Mouse (Mus musculus) fibroblast of lung, adult 2 months (primary cell): ENCODE data around the gene Glra2.
"Not testable (repeated sequence)": the region's sequence is repeated elsewhere in the genome, so short reads cannot be mapped to it uniquely, and the experiment has no call there.

Source experiments
- DNase-seq: peaks from one replicate; pipeline ENCODE4 v3.0.0-alpha.2; 2011; ENCODE audit warnings: low read depth

Glra2 gene

DNA sequence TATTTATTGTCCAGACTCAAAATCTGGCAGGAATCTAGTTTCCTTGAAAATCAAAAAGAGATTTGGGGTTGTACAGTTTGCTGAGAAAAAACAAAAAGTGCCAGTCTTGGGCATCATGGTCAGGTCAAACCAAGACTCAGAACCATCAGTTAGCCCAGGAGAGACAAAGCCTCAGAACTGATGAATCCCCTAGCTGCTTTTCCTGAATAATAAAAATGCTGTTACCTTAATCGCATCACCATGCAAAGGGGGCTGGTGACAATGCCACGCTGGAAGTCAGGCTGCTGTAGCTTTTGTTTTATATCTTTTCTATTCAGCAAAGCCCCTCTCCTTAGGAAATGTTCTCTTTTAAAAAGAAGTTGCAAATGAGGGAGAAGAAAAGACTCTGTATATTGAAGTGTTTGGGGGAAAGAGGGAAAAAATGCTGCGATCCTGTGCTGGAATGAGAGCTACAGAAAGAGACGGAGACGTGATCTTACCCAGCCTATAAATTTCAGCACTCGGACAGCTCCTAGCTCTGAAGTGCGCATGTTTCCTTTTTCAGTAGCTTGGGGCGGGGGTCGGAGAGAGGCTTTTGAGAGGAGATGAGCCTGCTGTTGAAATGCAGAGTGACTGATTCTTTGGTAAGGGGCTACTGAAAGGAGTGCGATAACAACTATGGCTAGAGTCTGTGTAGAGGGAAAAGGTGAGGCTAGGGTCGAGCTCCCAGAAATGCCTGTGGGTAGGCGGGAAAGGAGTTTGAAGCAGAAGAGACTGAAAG lies at the start of gene Glra2:
Gene Glra2 (minus strand): TSS at position 455 of the 760 bp plus-strand sequence.
- no peak for DNase-seq

DNA sequence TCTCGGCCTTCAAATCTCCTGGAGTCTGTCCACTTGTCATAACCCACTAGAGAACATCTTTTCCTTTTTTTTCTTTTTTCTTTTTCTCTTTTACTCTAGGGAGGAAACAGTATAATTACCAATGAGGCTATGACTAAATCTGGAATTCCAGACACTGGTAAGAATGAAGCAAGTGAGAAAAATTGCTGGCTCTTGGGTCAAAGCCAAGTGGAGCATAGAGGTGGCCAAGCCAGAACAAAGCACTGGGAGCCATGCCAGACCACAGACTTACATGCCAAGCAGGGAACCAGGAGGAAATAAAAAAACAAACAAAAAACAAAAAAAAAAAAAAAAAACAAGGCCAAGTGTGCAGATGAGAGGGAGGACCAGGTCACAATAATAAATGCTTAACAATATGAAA lies 35.6 kb upstream of the Glra2 start:
- no peak for DNase-seq

DNA sequence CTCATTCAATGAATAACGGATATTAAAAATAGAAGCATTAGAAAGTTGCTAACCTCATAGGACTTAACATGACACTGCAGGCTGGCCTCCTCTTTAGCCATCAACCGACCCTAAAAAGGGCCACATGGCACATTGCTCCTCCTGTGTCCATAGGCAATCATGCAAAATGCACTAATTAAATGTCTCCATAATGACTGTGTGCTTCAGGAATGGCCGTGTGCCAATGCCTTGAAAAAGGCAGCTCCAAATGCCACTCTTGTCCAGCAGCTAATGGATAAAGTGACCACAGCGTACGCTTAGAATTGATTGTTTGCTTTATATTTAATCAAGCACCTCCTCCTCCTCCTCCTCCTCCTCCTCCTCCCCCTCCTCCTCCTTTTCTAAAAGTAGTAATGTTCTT lies 17.4 kb upstream of the Glra2 start:
- no peak for DNase-seq

DNA sequence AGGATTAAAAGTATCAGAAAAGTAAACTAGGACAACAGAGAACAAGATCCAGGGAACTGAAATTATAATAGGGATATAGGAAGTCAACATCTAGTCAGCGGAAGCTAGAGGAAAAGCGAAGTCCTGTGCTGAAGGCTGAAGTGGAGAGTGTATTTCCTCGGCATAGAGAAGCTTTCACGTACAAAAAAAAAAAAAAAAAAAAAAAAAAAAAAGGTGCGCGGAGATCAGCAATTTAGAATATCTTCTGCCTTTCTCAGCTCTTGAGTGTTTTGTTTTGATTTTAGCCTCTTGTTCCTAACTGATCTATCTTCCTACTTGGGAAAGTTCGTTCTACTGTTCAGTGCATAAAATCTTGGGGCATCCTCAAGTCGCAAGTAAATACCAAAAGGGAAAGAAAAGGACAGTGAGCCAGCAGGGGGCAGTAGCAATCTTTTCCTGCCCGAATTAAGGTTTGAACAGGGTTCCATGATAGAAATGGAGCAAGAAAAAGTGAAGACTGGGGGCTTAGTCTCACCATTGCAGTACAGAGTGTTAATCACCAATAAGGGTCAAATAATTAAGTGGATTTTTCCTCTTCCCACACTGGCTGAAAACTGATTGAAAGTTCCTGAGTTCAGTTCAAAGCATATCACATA lies 623 bp upstream of the Glra2 start:
- no peak for DNase-seq

DNA sequence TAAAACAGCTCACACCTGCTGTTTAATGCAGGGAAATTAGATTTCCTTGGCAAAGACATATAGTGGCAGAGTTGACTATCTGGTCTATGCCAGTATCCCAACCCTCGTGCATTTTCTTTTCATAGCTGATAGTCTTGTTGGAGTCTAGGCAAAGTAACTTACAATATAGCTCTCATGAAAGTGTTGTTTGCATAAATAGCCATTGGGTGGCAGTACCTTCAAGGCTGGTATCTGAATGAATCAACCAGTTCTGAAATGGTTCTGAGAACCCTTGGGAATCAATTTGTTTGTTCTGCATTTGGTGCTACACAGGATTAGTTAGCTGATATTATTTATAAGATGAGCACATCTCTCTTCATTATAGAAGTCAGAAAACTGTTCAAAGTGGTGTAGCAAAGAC lies 133.6 kb downstream of the Glra2 start:
- DNase-seq: no peak

DNA sequence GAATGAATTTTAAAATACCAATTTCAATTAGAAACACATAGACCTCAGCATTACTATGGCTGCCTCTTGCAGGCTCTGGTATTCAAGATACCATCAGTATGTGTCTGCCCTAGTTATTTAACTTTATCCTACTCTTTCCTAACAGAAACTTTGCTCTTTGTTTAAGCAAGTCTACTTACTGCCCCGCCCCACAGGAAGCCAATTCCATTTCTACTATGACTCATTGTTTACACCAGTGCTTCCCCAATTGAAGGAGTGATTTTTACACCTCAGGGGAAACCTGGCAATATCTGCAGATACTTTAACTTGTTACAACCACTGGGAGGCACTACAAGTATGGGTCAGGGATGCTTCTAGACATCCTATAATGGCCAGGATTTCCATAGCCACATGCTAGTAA lies 136.0 kb downstream of the Glra2 start:
- DNase-seq: no peak

DNA sequence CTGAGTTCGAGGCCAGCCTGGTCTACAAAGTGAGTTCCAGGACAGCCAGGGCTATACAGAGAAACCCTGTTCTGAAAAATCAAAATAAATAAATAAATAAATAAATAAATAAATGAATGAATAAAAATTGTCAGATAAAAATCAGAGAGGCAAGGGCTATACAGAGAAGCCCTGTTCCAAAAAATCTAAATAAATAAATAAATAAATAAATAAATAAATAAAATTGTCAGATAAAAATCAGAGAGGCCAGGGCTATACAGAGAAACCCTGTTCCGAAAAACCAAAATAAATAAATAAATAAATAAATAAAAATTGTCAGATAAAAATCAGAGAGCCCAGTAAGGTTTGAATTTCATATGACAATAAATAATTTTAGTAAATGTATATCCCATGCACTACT lies 144.2 kb downstream of the Glra2 start:
- DNase-seq: not testable (repeated sequence)

DNA sequence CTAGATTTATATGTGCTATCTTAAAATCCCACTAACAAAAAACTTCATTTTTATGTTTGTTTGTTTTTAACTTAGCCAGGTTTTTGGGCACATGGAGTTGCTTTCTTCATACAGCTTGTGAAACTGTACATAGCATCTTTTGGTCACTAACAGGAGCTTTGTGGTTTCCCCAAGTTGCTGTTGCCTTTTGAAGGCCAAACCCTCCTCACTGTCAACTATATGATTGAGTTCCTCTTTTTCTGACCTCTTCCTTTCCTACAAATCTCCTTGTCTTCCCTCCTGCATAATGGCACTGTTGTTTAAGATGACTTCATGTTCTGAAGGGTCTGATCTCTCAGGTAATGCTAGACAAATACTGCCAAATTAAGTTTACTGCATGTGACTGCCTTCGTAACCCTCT lies 170.6 kb downstream of the Glra2 start:
- no peak for DNase-seq

DNA sequence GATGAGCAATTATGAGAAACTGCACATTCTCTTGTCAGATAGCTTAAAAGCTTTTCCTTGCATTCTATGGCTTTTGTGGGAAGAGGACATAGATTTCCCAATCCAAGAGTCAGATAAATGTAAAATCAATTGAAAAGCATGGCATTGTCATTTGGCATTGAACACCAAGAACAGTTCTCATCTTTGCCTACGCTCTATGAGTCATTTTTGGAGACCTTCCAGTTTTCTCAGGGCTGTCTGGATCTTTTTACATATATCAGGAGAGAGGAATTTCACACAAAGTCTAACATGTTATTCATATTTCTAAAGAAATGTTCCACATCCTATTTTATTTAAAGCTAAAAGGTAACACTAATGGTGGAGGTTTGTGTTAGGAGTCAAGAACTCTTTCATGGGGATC lies 223.0 kb downstream of the Glra2 start:
- DNase-seq: no peak
